Mouse (Mus musculus) myocyte (in vitro differentiated cells): Measurements from ENCODE around the gene Gpbar1. TPM values are rescaled to one million over a fixed set of nuclear protein-coding genes. Genes with fewer than 3 reads are reported as not detected.

Source experiments
- H3K27me3 ChIP-seq: one replicate; pipeline ENCODE4 v1.6.1; 2011; ENCODE audit not compliant: control insufficient read depth, insufficient read depth, insufficient read length
- H3K36me3 ChIP-seq: one replicate; pipeline ENCODE4 v1.6.1; 2011; ENCODE audit not compliant: control insufficient read depth, insufficient read depth
- H3K4me2 ChIP-seq: one replicate; pipeline ENCODE4 v1.6.1; 2011; ENCODE audit warnings: low read depth, control low read depth
- H3K4me3 ChIP-seq: one replicate; pipeline ENCODE4 v1.5.1; 2011; ENCODE audit warnings: mild to moderate bottlenecking, control low read depth, moderate library complexity
- H3K79me2 ChIP-seq: one replicate; pipeline ENCODE4 v1.6.1; 2011; ENCODE audit not compliant: control insufficient read depth, insufficient read depth
- H3ac ChIP-seq: one replicate; pipeline ENCODE4 v1.6.1; 2011; ENCODE audit not compliant: control insufficient read depth, insufficient read length
- CEBPB ChIP-seq: IDR thresholded peaks from 2 replicates; pipeline ENCODE4 v1.6.1; 2011; ENCODE audit warnings: mild to moderate bottlenecking, moderate library complexity; ENCODE audit not compliant: poor library complexity, insufficient read depth, severe bottlenecking
- E2F4 ChIP-seq: IDR thresholded peaks from one replicate; pipeline ENCODE4 v1.6.1; 2011; ENCODE audit warnings: mild to moderate bottlenecking, control low read depth, moderate library complexity; ENCODE audit not compliant: insufficient read depth
- MAX ChIP-seq: IDR thresholded peaks from one replicate; pipeline ENCODE4 v1.6.1; 2011; ENCODE audit warnings: low read depth, mild to moderate bottlenecking, control low read depth
- MYOD1 ChIP-seq, 3 experiments: IDR thresholded peaks; one replicate each; pipeline ENCODE4 v1.6.1; 2011; ENCODE audit warnings: control low read depth in 2 of 3, low read depth in 2 of 3, mild to moderate bottlenecking in 2 of 3, moderate library complexity in 1 of 3; ENCODE audit not compliant: insufficient read length in 2 of 3, control insufficient read depth in 1 of 3
- MYOG ChIP-seq, 3 experiments: IDR thresholded peaks; one replicate each; pipeline ENCODE4 v1.6.1; 2011; ENCODE audit warnings: control low read depth in 2 of 3, low read depth in 2 of 3, mild to moderate bottlenecking in 2 of 3; ENCODE audit not compliant: insufficient read length in 2 of 3, control insufficient read depth in 1 of 3, insufficient read depth in 1 of 3
- POLR2A ChIP-seq: IDR thresholded peaks from one replicate; pipeline ENCODE4 v1.6.1; 2011; ENCODE audit warnings: low read depth, mild to moderate bottlenecking, control low read depth, moderate library complexity; ENCODE audit not compliant: insufficient read length
- POLR2AphosphoS2 ChIP-seq: IDR thresholded peaks from one replicate; pipeline ENCODE4 v1.6.1; 2011; ENCODE audit warnings: low read depth, control low read depth; ENCODE audit not compliant: insufficient read length
- REST ChIP-seq: IDR thresholded peaks from one replicate; pipeline ENCODE4 v1.6.1; 2011; ENCODE audit warnings: mild to moderate bottlenecking, control low read depth, moderate library complexity; ENCODE audit not compliant: insufficient read depth, insufficient read length
- SRF ChIP-seq: IDR thresholded peaks from one replicate; pipeline ENCODE4 v1.6.1; 2011; ENCODE audit warnings: low read depth; ENCODE audit not compliant: control insufficient read depth, insufficient read length
- TCF12 ChIP-seq: IDR thresholded peaks from one replicate; pipeline ENCODE4 v1.6.1; 2011; ENCODE audit warnings: mild to moderate bottlenecking, control low read depth; ENCODE audit not compliant: poor library complexity, insufficient read depth, severe bottlenecking
- TCF3 ChIP-seq: IDR thresholded peaks from one replicate; pipeline ENCODE4 v1.6.1; 2011; ENCODE audit warnings: low read depth, control low read depth; ENCODE audit not compliant: insufficient read length
- USF1 ChIP-seq: IDR thresholded peaks from one replicate; pipeline ENCODE4 v1.6.1; 2011; ENCODE audit warnings: low read depth, mild to moderate bottlenecking, control low read depth, moderate library complexity
- polyA plus RNA-seq: library from polyadenylated mRNA; unstranded; fragments of >200 nt; fragmentation: generic; extraction: Trizol; gene quantifications from one replicate; pipeline ENCODE4 v1.2.1, GENCODE M21; 2012; ENCODE audit warnings: missing spikeins

Gene Gpbar1
- polyA plus RNA-seq, 1 experiment = 0.14 TPM

GRCm38 (mm10) chr1:74294733-74295455 lies 16.5 kb downstream of the Gpbar1 start:
- TF ChIP-seq POLR2A (peak; percentile 29), MYOG (IDR thresholded peaks at IDR 0.05; ENCODE audit: control insufficient read depth in 1 of 3, insufficient read depth in 1 of 3, insufficient read length in 2 of 3, low read depth in 2 of 3) (peak in 2 of 3 experiments; percentile 20 to 82), MYOD1 (IDR thresholded peaks at IDR 0.05; ENCODE audit: control insufficient read depth in 1 of 3, insufficient read length in 2 of 3, low read depth in 2 of 3) (peak in 2 of 3 experiments; percentile 53 to 94), SRF (no peak), POLR2AphosphoS2 (peak; percentile 21), TCF3 (peak; percentile 53)
- H3K27me3 ChIP-seq = no peaks in the 10 kb centered on the region
- no peak overlapping the region for H3ac ChIP-seq
- H3K4me3 ChIP-seq = peak overlapping the region; percentile 7
- H3K79me2 ChIP-seq = peaks cover 36% of the 10 kb centered on the region
- peak overlapping the region; percentile 83 for H3K4me2 ChIP-seq
- peaks cover 25% of the 10 kb centered on the region for H3K36me3 ChIP-seq

GRCm38 (mm10) chr1:74295456-74296171 lies 17.3 kb downstream of the Gpbar1 start:
- peaks cover 22% of the 10 kb centered on the region for H3K36me3 ChIP-seq
- H3K4me3 ChIP-seq = no peak overlapping the region
- TF ChIP-seq MYOD1 (IDR thresholded peaks at IDR 0.05; ENCODE audit: control insufficient read depth in 1 of 3, insufficient read length in 2 of 3, low read depth in 2 of 3) = peak; percentile 30 to 88 (median 84)
- TF ChIP-seq MAX = peak; percentile 10
- no peak for TF ChIP-seq CEBPB
- TF ChIP-seq USF1 = no peak
- TF ChIP-seq TCF3 = peak; percentile 62
- no peak for TF ChIP-seq SRF
- TF ChIP-seq TCF12 = peak; percentile 90
- TF ChIP-seq POLR2AphosphoS2 = peak; percentile 93
- TF ChIP-seq MYOG (IDR thresholded peaks at IDR 0.05; ENCODE audit: control insufficient read depth in 1 of 3, insufficient read depth in 1 of 3, insufficient read length in 2 of 3, low read depth in 2 of 3) = peak; percentile 79 to 96 (median 85)
- peak; percentile 93 for TF ChIP-seq POLR2A

DNA sequence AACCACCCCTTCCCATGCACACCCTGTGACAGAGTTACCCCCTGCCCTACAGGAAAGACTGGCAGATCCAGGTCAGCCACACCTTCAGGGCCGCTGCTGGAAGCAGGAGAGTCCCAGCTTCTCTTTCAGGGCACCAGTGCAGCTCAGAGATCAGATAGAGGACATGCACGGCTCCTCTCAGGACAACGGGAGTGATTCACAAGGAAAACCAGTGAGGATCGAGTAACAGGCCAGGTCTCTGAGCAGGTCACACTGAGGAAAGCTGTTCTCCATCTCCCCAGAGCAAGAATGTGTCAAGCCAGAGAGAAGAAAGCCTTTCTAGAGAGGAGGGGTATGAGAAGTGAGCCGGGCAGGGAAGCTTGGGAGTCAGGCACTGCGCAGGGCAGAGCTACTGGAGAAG lies 18.1 kb downstream of the Gpbar1 start:
- peak overlapping the region; percentile 85 for H3K4me2 ChIP-seq
- peaks cover 52% of the 10 kb centered on the region for H3K79me2 ChIP-seq
- no peak overlapping the region for H3K4me3 ChIP-seq
- H3ac ChIP-seq = no peak overlapping the region
- H3K36me3 ChIP-seq = peaks cover 19% of the 10 kb centered on the region
- no peak for TF ChIP-seq POLR2A
- TF ChIP-seq MYOG (IDR thresholded peaks at IDR 0.05; ENCODE audit: control insufficient read depth in 1 of 3, insufficient read depth in 1 of 3, insufficient read length in 2 of 3, low read depth in 2 of 3) = no peak
- TF ChIP-seq POLR2AphosphoS2 = no peak
- TF ChIP-seq CEBPB = no peak
- TF ChIP-seq E2F4 = no peak
- no peak for TF ChIP-seq MAX
- no peak for TF ChIP-seq USF1
- no peaks in the 10 kb centered on the region for H3K27me3 ChIP-seq

More at GRCm38 (mm10) chr1:74295456-74296171, 17.3 kb downstream of the Gpbar1 start:
- Histone ChIP-seq H3K27me3 (no peaks in the 10 kb centered on the region), H3K4me2 (peak overlapping the region; percentile 85), H3ac (no peak overlapping the region), H3K79me2 (peaks cover 43% of the 10 kb centered on the region)

DNA sequence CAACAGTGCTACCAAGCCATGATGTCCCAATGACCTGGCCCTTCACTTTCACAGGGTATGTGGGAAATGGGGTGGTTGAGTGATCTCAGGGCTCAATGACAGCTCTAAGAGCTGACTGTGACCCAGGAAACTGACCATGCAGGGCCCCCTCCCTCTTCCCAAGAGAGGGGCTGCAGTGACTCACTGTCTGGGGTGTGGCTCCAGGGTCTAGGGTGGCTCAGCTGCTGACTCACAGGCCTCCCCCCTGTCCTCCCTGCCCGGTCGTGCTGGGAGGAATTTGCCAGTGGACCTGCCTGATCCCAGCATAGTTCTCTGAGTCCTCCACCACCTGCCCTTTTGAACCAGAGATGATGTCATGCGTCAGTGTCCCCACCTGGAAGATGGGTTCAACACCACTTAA lies 18.9 kb downstream of the Gpbar1 start:
- no peaks in the 10 kb centered on the region for H3K27me3 ChIP-seq
- peaks cover 60% of the 10 kb centered on the region for H3K79me2 ChIP-seq
- H3K4me3 ChIP-seq = no peak overlapping the region
- no peak for TF ChIP-seq REST
- TF ChIP-seq SRF = no peak
- TF ChIP-seq TCF3 = no peak
- no peak for TF ChIP-seq E2F4
- TF ChIP-seq TCF12 = no peak
- TF ChIP-seq POLR2A = peak; percentile 10
- peak in 2 of 3 experiments; percentile 15 to 75 for TF ChIP-seq MYOD1 (IDR thresholded peaks at IDR 0.05; ENCODE audit: control insufficient read depth in 1 of 3, insufficient read length in 2 of 3, low read depth in 2 of 3)
- TF ChIP-seq USF1 = no peak
- peak; percentile 54 for TF ChIP-seq POLR2AphosphoS2
- peak in 2 of 3 experiments; percentile 4 to 83 for TF ChIP-seq MYOG (IDR thresholded peaks at IDR 0.05; ENCODE audit: control insufficient read depth in 1 of 3, insufficient read depth in 1 of 3, insufficient read length in 2 of 3, low read depth in 2 of 3)
- TF ChIP-seq MAX = no peak
- no peak for TF ChIP-seq CEBPB
- H3K4me2 ChIP-seq = peak overlapping the region; percentile 85
- H3ac ChIP-seq = no peak overlapping the region
- peaks cover 11% of the 10 kb centered on the region for H3K36me3 ChIP-seq
